Mouse (Mus musculus) kidney, embryonic 14.5 days (tissue): ENCODE data around the gene Cers5. TPM values are rescaled to one million over a fixed set of nuclear protein-coding genes. Genes with fewer than 3 reads are reported as not detected.
A peak's percentile ranks its signal among the peaks of the same experiment; 100 is the strongest.

Experiments used
- ATAC-seq: fragments of 200-750 bp; cut with Nextera tagmentation; 2 replicates; pipeline ENCODE4 v1.8.0; 2017; ENCODE audit warnings: moderate number of reproducible peaks, mild to moderate bottlenecking, moderate TSS enrichment, moderate library complexity; ENCODE audit not compliant: low FRiP score, low TSS enrichment
- H3K27ac ChIP-seq: fragments of 300-500 bp; sonication (generic); 2 replicates; pipeline ENCODE4 v1.5.1; 2014; ENCODE audit warnings: low read depth, mild to moderate bottlenecking, low read length, moderate library complexity, mixed read lengths
- H3K27me3 ChIP-seq: fragments of 300-500 bp; sonication (generic); 2 replicates; pipeline ENCODE4 v1.6.1; 2014; ENCODE audit warnings: mild to moderate bottlenecking, low read length; ENCODE audit not compliant: control insufficient read depth, insufficient read depth
- H3K36me3 ChIP-seq: fragments of 300-500 bp; sonication (generic); 2 replicates; pipeline ENCODE4 v1.6.1; 2014; ENCODE audit warnings: low read length, mixed read lengths; ENCODE audit not compliant: control insufficient read depth, insufficient read depth
- H3K4me1 ChIP-seq: fragments of 300-500 bp; sonication (generic); 2 replicates; pipeline ENCODE4 v1.6.1; 2014; ENCODE audit warnings: low read length, mixed read lengths; ENCODE audit not compliant: control insufficient read depth, insufficient read depth
- H3K4me2 ChIP-seq: fragments of 300-500 bp; sonication (generic); replicated peaks from 2 replicates; pipeline ENCODE4 v1.6.1; 2014; ENCODE audit warnings: low read depth, mild to moderate bottlenecking, low read length
- H3K4me3 ChIP-seq: fragments of 300-500 bp; sonication (generic); 2 replicates; pipeline ENCODE4 v1.5.1; 2014; ENCODE audit warnings: mild to moderate bottlenecking, low read length
- H3K9ac ChIP-seq: fragments of 300-500 bp; sonication (generic); 2 replicates; pipeline ENCODE4 v1.6.1; 2014; ENCODE audit warnings: low read depth, mild to moderate bottlenecking, low read length, moderate library complexity
- H3K9me3 ChIP-seq: fragments of 300-500 bp; sonication (generic); 2 replicates; pipeline ENCODE4 v1.6.1; 2016; ENCODE audit warnings: low read length; ENCODE audit not compliant: control insufficient read depth
- WGBS: fragments of 180-500 bp; shearing (Covaris S2); extraction: QIAGEN DNeasy Blood & Tissue Kit; methylation state at CpG from one replicate; pipeline ENCODE4 v1.1.7; 2014; 5-methylcytosine and 5-hydroxymethylcytosine counted together
- polyA plus RNA-seq: library from polyadenylated mRNA; unstranded; fragments of >200 nt; fragmentation: Nextera tagmentation; extraction: Ambion mirVana; gene quantifications from 2 replicates; pipeline ENCODE4 v1.2.1, GENCODE M21; 2014

Gene Cers5
- polyA plus RNA-seq, 1 experiment from 2014 or later: 87.7 TPM

DNA sequence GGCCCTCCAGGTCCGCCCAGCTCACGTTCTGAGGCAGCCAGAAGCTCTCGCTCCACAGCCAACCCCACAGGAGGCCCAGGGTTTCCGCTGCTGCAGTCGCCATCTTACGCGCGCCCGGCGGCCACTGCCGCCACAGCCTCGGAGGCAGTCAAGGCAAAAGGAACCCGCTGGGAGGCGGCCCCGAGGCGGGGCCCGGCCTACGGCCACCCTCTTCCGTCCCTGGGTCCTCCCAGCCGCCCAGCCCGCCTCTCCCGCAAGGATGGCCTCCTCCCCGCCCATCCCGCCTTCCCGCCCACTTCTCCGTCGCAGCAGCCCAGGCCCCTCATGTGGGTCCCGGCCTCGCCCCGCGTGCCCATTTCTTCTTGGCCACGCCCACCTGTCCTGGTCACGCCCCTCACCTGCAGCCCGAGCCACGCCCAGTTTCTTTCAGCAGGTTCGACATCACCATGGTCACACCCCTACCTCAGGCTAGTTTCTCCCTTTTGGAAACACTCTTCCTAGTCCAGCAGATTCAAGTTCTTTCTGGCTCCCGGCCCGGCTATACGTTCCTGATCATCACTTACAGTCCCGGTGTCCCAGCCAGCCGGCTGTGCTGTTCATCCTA, 306 bp downstream of the Cers5 start:
- under 1% methylated on average over 40 of the region's 41 CpGs for WGBS
- no peaks in the 10 kb centered on the region for H3K27me3 ChIP-seq
- no peaks in the 10 kb centered on the region for H3K36me3 ChIP-seq
- peak overlapping the region; percentile 93 for H3K9ac ChIP-seq
- H3K4me2 ChIP-seq: peak overlapping the region; percentile 82
- H3K4me3 ChIP-seq: peak overlapping the region; percentile 89
- peak; percentile 98 for ATAC-seq
- peak overlapping the region; percentile 95 for H3K27ac ChIP-seq
- no peaks in the 10 kb centered on the region for H3K9me3 ChIP-seq
- H3K4me1 ChIP-seq: peaks cover 10% of the 10 kb centered on the region

DNA sequence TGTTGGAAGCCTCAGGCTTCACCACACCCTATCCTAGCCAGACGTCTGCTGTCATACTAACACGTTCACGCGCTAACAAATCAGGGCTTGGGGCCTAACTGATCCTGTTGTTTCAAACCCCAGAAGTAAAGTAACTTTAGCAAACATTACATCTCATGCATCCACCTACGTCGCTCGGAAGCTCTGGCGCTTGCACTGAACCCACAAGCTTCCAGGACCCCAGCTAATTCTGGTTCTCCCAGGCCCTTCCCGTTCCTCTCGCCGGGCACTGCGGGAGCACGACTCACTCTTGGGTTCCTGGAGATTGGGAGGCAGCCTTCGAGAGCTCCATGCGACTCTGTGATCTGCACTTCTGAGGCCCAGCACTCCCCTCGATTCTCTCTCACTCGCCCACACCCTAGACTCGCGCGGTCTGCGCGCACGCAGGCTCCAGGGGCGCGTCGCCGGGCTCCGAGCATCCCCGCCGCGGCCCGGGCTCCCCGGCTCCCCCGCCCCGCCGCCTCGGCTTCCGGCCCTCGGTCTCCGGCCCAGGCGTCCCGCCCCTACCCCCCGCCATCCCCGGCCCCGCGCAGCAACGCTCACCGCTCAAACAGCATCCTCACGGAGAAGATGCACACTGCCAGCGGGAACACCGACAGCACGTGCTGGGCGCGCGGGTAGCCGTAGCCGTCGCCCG, 946 bp downstream of the Cers5 start:
- H3K27me3 ChIP-seq: no peaks in the 10 kb centered on the region
- peak overlapping the region; percentile 82 for H3K4me2 ChIP-seq
- no peaks in the 10 kb centered on the region for H3K9me3 ChIP-seq
- H3K36me3 ChIP-seq: no peaks in the 10 kb centered on the region
- H3K4me1 ChIP-seq: peaks cover 10% of the 10 kb centered on the region
- WGBS: under 1% methylated on average over 58 of the region's 59 CpGs
- peak overlapping the region; percentile 89 for H3K4me3 ChIP-seq
- ATAC-seq: peak; percentile 59
- peak overlapping the region; percentile 95 for H3K27ac ChIP-seq
- H3K9ac ChIP-seq: peak overlapping the region; percentile 93

DNA sequence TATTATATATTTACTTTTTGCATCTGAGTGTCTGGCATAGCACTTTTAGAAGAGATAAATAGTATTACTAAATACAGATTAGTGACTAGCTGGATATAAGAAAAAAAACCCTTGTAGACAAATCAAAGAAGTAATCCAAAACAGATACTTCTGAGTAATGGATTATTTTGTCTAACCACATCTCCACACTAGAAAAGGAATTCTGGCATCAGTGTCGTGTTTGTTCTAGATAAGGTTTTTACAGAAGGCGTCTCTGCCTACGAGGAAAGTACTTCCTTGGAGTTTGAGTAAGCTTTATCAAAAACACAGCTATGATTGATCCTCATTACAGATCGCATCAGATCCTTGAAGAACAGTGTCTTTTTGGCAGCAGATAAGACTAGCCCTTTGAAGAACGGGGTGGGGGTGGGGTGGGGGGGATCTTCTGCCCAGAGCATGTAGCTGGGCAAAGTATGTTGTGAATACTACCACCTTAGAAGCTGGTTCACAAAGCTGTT, 1.6 kb downstream of the Cers5 start:
- H3K36me3 ChIP-seq: no peaks in the 10 kb centered on the region
- H3K4me1 ChIP-seq: peaks cover 10% of the 10 kb centered on the region
- 19% methylated on average over 5 of the region's 5 CpGs for WGBS
- no peaks in the 10 kb centered on the region; the same call in 1 of the 2 replicates for H3K9me3 ChIP-seq
- no peak for ATAC-seq
- peak overlapping the region; percentile 95 for H3K27ac ChIP-seq
- H3K9ac ChIP-seq: peak overlapping the region; percentile 93
- peak overlapping the region; percentile 89 for H3K4me3 ChIP-seq
- peak overlapping the region; percentile 82 for H3K4me2 ChIP-seq
- H3K27me3 ChIP-seq: no peaks in the 10 kb centered on the region

DNA sequence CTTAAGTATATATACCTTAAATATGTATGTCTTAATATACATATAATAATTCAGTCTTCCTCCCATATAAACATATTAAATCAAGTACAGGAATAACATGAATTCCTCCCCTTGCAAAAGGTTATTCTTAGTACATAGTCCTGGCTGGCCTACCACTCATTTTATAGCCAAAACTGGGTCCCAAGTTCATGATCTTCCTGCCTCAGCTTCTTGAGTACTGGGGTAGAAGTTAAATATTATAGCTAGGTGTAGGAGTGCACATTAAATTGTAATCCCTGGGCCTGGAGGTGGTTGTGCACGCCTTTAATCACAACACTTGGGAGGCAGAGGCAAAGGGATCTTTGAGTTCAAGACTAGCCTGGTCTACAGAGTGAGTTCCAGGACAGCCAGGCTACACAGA, 3.9 kb downstream of the Cers5 start:
- 97% methylated on average over 1 of the region's 1 CpGs for WGBS
- no peak overlapping the region for H3K9ac ChIP-seq
- H3K27ac ChIP-seq: no peak overlapping the region
- H3K4me2 ChIP-seq: no peak overlapping the region
- ATAC-seq: no peak
- peaks cover 10% of the 10 kb centered on the region for H3K4me1 ChIP-seq
- H3K4me3 ChIP-seq: no peak overlapping the region
- H3K9me3 ChIP-seq: no peaks in the 10 kb centered on the region; the same call in 1 of the 2 replicates
- no peaks in the 10 kb centered on the region for H3K27me3 ChIP-seq
- peaks cover 2% of the 10 kb centered on the region; the same call in 1 of the 2 replicates for H3K36me3 ChIP-seq

DNA sequence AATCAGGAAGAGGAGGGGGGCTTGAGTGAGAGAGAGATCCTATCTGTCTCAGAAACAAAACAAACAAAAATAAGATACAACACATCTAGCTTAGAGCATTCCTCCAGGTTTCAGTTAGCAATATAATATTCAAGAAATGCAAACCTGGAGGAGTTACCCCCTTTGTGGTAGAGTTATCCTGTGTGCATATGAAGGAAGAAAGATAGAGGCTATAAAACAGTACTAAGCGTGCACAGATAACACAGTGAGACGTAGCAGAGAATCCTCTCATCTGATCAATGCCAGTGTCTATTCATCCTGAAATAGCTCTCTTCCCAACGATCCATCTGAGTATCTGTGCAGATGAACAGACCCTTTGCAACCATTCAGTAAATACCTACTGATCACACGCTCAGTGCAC, 5.2 kb downstream of the Cers5 start:
- H3K9me3 ChIP-seq: no peaks in the 10 kb centered on the region; the same call in 1 of the 2 replicates
- WGBS: 79% methylated on average over 4 of the region's 4 CpGs
- no peak overlapping the region for H3K4me3 ChIP-seq
- no peak for ATAC-seq
- no peak overlapping the region for H3K9ac ChIP-seq
- H3K4me1 ChIP-seq: peaks cover 10% of the 10 kb centered on the region
- H3K27ac ChIP-seq: no peak overlapping the region
- no peaks in the 10 kb centered on the region for H3K27me3 ChIP-seq
- H3K4me2 ChIP-seq: no peak overlapping the region
- peaks cover 2% of the 10 kb centered on the region; the same call in 1 of the 2 replicates for H3K36me3 ChIP-seq

DNA sequence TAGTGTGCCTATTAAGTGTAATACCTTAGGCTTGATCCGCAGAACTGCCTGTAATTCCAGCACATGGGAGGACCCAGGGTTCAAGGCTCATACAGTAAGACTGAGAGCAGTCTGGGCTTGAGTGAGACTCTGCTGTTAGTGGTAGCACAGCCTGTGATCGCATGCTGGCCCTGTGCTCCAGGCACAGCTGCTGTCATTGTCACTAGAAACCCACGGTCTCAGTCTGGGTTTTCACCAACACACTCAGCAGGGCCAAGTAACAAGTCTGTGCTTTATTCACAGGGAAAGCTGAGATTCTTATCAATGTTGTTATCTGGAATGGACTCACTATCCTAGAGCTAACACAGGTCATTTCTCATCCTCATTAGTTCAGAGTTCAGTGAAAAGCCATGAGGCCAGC, 18.5 kb downstream of the Cers5 start:
- H3K4me2 ChIP-seq: no peak overlapping the region
- H3K9ac ChIP-seq: no peak overlapping the region
- no peaks in the 10 kb centered on the region for H3K27me3 ChIP-seq
- no peaks in the 10 kb centered on the region for H3K36me3 ChIP-seq
- ATAC-seq: no peak
- 62% methylated on average over 3 of the region's 3 CpGs for WGBS
- H3K9me3 ChIP-seq: no peaks in the 10 kb centered on the region
- H3K27ac ChIP-seq: no peak overlapping the region
- no peak overlapping the region for H3K4me3 ChIP-seq
- no peaks in the 10 kb centered on the region for H3K4me1 ChIP-seq

DNA sequence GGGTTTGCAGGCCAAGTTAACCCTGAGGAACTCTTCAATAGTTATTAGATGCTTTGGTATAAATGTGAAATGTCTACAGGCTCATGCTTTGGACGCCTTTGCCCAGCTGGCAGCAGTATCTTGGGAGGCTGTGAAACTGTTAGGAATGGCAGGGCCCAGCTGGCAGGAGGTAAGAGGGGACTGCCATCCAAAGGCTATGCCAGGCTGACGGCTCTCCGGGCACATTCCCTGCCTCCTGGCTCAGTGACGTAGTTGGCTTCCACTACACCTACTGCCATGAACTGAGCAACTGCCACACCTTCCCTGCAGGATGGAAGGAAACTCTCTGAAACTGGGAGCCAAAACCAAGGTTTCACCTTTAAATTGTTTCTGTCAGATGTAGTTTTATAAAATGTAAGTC, 32.5 kb downstream of the Cers5 start:
- ATAC-seq: no peak

DNA sequence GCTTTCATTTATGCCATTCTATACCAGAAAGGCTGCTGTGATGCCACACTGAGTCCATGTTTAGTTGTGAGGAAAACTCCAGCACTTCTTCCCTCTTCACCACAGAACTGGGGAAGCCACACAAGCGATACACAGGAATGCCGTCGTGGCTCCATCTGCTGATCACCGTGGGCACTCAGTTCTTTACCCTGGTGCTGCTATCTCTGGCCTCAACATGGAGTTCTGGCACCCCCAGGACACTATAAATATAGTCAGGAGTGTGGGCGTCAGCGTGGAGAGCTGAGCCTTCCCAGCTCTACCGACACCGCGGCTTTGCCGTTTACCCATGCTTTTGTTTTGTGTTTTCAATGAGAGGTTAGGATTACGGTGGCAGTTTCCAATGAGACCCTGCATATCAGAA, 36.0 kb downstream of the Cers5 start:
- Histone ChIP-seq H3K4me3 (no peak overlapping the region), H3K27ac (no peak overlapping the region), H3K9ac (no peak overlapping the region), H3K4me1 (no peaks in the 10 kb centered on the region), H3K9me3 (no peaks in the 10 kb centered on the region), H3K36me3 (peaks cover 63% of the 10 kb centered on the region), H3K4me2 (no peak overlapping the region), H3K27me3 (no peaks in the 10 kb centered on the region)
- no peak for ATAC-seq
- 92% methylated on average over 11 of the region's 11 CpGs for WGBS

More for the DNA sequence above, 32.5 kb downstream of the Cers5 start:
- 91% methylated on average over 4 of the region's 4 CpGs for WGBS
- H3K9me3 ChIP-seq: no peaks in the 10 kb centered on the region
- H3K9ac ChIP-seq: no peak overlapping the region
- no peak overlapping the region for H3K4me2 ChIP-seq
- no peak overlapping the region for H3K4me3 ChIP-seq
- H3K27me3 ChIP-seq: no peaks in the 10 kb centered on the region
- H3K27ac ChIP-seq: no peak overlapping the region
- peaks cover 70% of the 10 kb centered on the region for H3K36me3 ChIP-seq
- H3K4me1 ChIP-seq: no peaks in the 10 kb centered on the region

DNA sequence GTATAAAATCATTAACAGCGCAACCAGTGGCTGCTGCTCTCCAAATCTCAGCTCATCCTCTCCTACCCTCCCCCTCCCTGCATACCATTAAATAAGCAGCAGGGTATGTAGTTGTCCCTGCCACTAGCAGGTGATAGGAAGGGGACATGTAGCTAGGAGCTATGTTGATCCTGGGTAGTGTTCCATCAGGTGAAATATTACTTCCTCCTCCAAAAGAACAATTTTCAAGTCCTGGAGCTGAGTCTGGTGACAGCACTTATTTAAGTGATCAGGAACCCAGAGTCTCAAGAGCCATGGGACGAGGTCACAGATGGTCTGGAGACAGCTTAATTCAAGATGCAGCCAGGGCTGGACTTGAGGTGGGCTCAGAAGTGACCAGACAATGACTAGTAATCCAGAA, 37.1 kb downstream of the Cers5 start:
- no peaks in the 10 kb centered on the region for H3K4me1 ChIP-seq
- H3K27ac ChIP-seq: no peak overlapping the region
- no peak overlapping the region for H3K9ac ChIP-seq
- no peak for ATAC-seq
- no peaks in the 10 kb centered on the region for H3K27me3 ChIP-seq
- no peak overlapping the region for H3K4me3 ChIP-seq
- WGBS: 92% methylated on average over 2 of the region's 2 CpGs
- H3K4me2 ChIP-seq: no peak overlapping the region
- H3K9me3 ChIP-seq: no peaks in the 10 kb centered on the region
- peaks cover 55% of the 10 kb centered on the region for H3K36me3 ChIP-seq
